Mouse (Mus musculus) liver, embryonic 13.5 days (tissue): ENCODE measurements around the gene Apoh. TPM values are rescaled to one million over a fixed set of nuclear protein-coding genes. Genes with fewer than 3 reads are reported as not detected.
A peak's percentile ranks its signal among the peaks of the same experiment; 100 is the strongest.

Source experiments
- ATAC-seq: fragments of 200-750 bp; cut with Nextera tagmentation; 2 replicates; pipeline ENCODE4 v1.8.0; 2017; ENCODE audit warnings: low read depth, mild to moderate bottlenecking, moderate number of reproducible peaks, moderate library complexity
- DNase-seq: peaks from one replicate; pipeline ENCODE4 v3.0.0; 2022
- H3K27ac ChIP-seq: fragments of 300-500 bp; sonication (generic); 2 replicates; pipeline ENCODE4 v1.5.1; 2015; ENCODE audit warnings: moderate library complexity, mild to moderate bottlenecking, inconsistent platforms
- H3K27me3 ChIP-seq: fragments of 300-500 bp; sonication (generic); 2 replicates; pipeline ENCODE4 v1.6.1; 2015; ENCODE audit warnings: mild to moderate bottlenecking, inconsistent platforms
- H3K36me3 ChIP-seq: fragments of 300-500 bp; sonication (generic); 2 replicates; pipeline ENCODE4 v1.6.1; 2015; ENCODE audit warnings: mild to moderate bottlenecking, inconsistent platforms
- H3K4me1 ChIP-seq: fragments of 300-500 bp; sonication (generic); replicated peaks from 2 replicates; pipeline ENCODE4 v1.6.1; 2015; ENCODE audit warnings: inconsistent platforms
- H3K4me2 ChIP-seq: fragments of 300-500 bp; sonication (generic); 2 replicates; pipeline ENCODE4 v1.6.1; 2015; ENCODE audit warnings: inconsistent platforms, mild to moderate bottlenecking, moderate library complexity
- H3K4me3 ChIP-seq: fragments of 300-500 bp; sonication (generic); replicated peaks from 2 replicates; pipeline ENCODE4 v1.5.1; 2015; ENCODE audit warnings: mild to moderate bottlenecking, inconsistent platforms
- H3K9ac ChIP-seq: fragments of 300-500 bp; sonication (generic); 2 replicates; pipeline ENCODE4 v1.6.1; 2015; ENCODE audit warnings: mild to moderate bottlenecking, inconsistent platforms
- H3K9me3 ChIP-seq: fragments of 300-500 bp; sonication (generic); replicated peaks from 2 replicates; pipeline ENCODE4 v1.6.1; 2016; ENCODE audit warnings: inconsistent platforms
- WGBS: fragments of 180-500 bp; shearing (Covaris S2); methylation state at CpG from one replicate; pipeline ENCODE4 v1.1.7; 2015; ENCODE audit not compliant: insufficient replicate concordance; 5-methylcytosine and 5-hydroxymethylcytosine counted together
- polyA plus RNA-seq: library from polyadenylated mRNA; unstranded; fragments of >200 nt; fragmentation: Nextera tagmentation; extraction: Ambion mirVana; gene quantifications from 2 replicates; pipeline ENCODE4 v1.2.1, GENCODE M21; 2015

Gene Apoh
- polyA plus RNA-seq, 1 experiment from 2014 or later, result 128 TPM

DNA sequence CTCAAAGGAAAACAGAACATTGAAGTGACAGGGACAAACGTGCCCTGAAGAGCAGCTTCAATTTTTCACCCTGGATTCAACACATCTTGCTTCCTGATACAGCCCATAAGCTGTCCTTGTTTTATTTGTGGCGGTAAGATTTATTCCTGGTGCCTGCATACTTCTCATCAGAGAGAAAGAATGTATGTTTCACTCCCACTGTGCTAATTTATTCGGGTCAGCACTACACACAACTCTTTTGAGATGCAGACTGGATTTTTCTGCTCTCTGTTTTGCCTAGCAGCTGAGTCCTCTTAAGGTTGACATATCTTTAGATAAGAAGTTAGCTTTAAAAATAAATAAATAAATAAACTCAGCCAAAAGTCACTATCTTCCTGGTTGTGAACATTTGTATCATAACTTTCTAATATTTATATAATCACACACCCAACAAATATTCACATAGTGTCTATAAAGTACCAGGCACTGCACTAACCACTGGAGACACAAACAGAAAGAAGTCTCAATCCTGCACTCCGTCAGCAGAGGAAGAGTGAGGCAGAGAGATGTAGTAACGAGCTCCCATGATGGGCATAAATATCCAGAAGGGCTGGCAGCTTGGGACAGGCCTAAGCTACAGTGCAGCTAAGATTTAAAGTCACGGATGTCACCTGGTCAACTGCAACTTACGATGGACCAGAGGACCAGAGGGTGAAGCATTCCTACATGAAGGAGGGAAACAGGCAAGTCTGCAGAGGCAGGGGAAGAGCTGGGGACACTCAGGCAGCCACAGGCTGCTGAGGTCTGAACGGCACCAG lies 9.4 kb upstream of the Apoh start:
- no peak overlapping the region for H3K9ac ChIP-seq
- no peak for ATAC-seq
- no peak overlapping the region for H3K27ac ChIP-seq
- no peak for DNase-seq
- H3K4me2 ChIP-seq, result no peak overlapping the region
- no peaks in the 10 kb centered on the region for H3K9me3 ChIP-seq
- H3K4me3 ChIP-seq, result no peak overlapping the region
- no peaks in the 10 kb centered on the region for H3K27me3 ChIP-seq
- no peaks in the 10 kb centered on the region for H3K36me3 ChIP-seq
- 58% methylated on average over 8 of the region's 8 CpGs for WGBS
- 0 out of 2 replicates have a peak, but pooled peaks cover 8% of the 10 kb centered on the region for H3K4me1 ChIP-seq

DNA sequence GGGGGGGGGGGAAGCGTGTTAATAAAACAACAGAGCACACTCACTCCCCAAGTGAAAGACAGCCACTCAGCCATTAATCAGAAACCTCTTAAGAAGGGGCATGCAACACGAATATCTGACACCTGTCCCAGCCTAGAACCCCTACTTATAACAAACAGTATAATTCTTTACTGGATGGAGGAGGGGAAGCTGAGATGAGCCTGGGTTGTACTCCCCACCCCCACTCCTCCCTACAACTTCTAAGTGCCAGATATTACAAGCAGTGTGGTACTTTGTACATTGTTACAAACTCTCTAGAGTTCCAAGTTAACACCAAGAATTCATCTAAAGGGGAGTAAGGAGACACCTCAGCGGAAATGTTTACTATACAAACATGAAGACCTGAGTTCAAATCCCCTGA lies 8.5 kb upstream of the Apoh start:
- Histone ChIP-seq H3K4me3 (no peak overlapping the region), H3K36me3 (no peaks in the 10 kb centered on the region), H3K4me1 (0 out of 2 replicates have a peak, but pooled peaks cover 8% of the 10 kb centered on the region), H3K27ac (no peak overlapping the region), H3K9me3 (no peaks in the 10 kb centered on the region), H3K4me2 (no peak overlapping the region), H3K9ac (no peak overlapping the region), H3K27me3 (no peaks in the 10 kb centered on the region)
- 50% methylated on average over 2 of the region's 3 CpGs for WGBS
- ATAC-seq (no peak), DNase-seq (no peak)

DNA sequence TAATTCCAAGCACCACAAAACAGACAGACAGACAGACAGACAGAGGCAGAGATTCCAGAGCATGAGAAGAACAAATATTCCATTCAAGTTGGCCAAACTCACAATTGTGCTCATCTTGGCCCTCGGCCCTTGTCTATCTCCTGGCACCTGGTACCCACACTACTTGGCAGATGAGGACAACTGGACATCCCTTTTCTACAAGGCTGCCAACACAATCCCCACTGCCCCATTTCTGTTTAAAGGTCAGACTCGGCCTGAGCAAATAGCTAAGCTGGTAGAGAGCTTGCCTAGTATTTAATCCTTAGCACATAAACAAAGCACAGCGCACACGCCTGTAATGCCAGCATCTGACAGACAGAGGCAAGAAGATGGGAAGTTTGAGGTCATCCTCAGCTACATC lies 7.6 kb upstream of the Apoh start:
- H3K9ac ChIP-seq, result no peak overlapping the region
- ATAC-seq (no peak), DNase-seq (no peak)
- no peak overlapping the region for H3K4me2 ChIP-seq
- 68% methylated on average over 4 of the region's 4 CpGs for WGBS
- no peak overlapping the region for H3K4me3 ChIP-seq
- H3K36me3 ChIP-seq, result no peaks in the 10 kb centered on the region
- no peaks in the 10 kb centered on the region for H3K9me3 ChIP-seq
- 0 out of 2 replicates have a peak, but pooled peaks cover 8% of the 10 kb centered on the region for H3K4me1 ChIP-seq
- H3K27ac ChIP-seq, result no peak overlapping the region
- H3K27me3 ChIP-seq, result no peaks in the 10 kb centered on the region

DNA sequence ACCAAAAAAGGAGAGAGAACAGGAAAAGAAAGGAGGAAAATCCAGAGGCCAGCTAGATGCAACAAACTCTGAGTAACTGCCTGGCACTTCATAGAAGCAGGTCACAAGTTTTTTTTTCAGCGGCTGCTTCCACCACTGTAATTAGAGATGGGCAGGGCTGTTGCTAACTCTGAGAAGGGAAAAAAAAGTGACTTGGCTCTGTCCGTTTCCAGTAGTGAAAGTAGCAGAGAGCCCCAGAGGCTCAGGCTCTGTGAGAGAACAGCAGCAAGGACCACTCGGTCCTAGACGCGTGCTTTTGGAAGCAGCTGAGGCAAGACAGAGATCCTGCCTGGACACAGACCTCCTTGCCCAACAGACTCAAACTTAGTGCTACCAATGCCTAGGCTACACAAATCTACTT lies 6.7 kb upstream of the Apoh start:
- H3K9me3 ChIP-seq, result no peaks in the 10 kb centered on the region
- no peaks in the 10 kb centered on the region for H3K36me3 ChIP-seq
- no peak for ATAC-seq
- no peak overlapping the region for H3K27ac ChIP-seq
- H3K9ac ChIP-seq, result no peak overlapping the region
- no peak overlapping the region for H3K4me3 ChIP-seq
- H3K4me1 ChIP-seq, result peaks cover 3% of the 10 kb centered on the region
- 67% methylated on average over 5 of the region's 5 CpGs for WGBS
- H3K4me2 ChIP-seq, result no peak overlapping the region
- no peak for DNase-seq
- H3K27me3 ChIP-seq, result peaks cover 3% of the 10 kb centered on the region; the same call in 1 of the 2 replicates

DNA sequence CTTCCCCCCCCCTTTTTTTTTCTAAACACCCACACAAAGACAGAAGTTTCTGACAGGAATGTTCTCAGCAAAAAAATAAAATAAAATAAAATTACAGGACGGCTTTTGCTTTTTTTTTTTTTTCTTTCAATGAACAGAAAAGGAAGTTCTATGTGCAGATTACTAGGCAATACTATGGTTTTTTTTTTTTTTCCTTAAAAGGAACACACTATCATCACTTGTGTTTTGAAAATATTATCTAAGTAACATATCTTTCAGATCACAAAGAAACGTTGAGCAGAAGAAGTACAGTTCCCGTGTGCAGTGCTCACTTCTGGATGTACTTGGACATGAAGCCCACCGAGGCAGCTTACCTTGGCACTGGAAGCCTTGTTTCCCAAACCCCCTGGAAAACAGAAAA lies 2.9 kb upstream of the Apoh start:
- Histone ChIP-seq H3K27me3 (peaks cover 40% of the 10 kb centered on the region), H3K36me3 (no peaks in the 10 kb centered on the region), H3K4me3 (no peak overlapping the region), H3K27ac (no peak overlapping the region), H3K9ac (no peak overlapping the region), H3K4me1 (peaks cover 29% of the 10 kb centered on the region), H3K4me2 (no peak overlapping the region), H3K9me3 (no peaks in the 10 kb centered on the region)
- WGBS, result 49% methylated on average over 4 of the region's 4 CpGs
- ATAC-seq (no peak), DNase-seq (no peak)

DNA sequence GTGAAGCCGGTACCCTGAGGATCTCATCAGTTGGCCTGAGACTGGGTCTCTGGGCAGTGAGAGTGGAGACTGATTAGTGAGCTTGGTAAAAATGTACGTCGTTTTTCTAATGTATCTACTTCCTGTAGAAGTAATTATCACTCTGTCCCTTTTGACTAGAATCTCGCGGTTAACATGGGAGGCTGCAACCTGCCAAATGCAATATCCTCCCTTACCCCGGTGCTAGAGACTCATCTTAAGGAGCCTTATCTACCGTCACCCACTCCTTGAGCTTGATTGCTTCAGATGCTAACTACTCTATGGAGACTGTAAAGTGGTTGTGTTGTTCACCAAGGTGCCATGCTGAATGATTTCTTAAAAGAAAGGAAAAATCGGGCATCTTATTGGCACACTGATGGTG lies 1.4 kb upstream of the Apoh start:
- H3K4me1 ChIP-seq, result peaks cover 27% of the 10 kb centered on the region
- 12% methylated on average over 8 of the region's 8 CpGs for WGBS
- H3K4me2 ChIP-seq, result peak overlapping the region; percentile 92
- no peak overlapping the region for H3K27ac ChIP-seq
- ATAC-seq, result no peak
- peaks cover 53% of the 10 kb centered on the region for H3K27me3 ChIP-seq
- no peak overlapping the region for H3K9ac ChIP-seq
- H3K36me3 ChIP-seq, result no peaks in the 10 kb centered on the region
- H3K4me3 ChIP-seq, result peak overlapping the region; percentile 72
- no peaks in the 10 kb centered on the region for H3K9me3 ChIP-seq
- no peak for DNase-seq

DNA sequence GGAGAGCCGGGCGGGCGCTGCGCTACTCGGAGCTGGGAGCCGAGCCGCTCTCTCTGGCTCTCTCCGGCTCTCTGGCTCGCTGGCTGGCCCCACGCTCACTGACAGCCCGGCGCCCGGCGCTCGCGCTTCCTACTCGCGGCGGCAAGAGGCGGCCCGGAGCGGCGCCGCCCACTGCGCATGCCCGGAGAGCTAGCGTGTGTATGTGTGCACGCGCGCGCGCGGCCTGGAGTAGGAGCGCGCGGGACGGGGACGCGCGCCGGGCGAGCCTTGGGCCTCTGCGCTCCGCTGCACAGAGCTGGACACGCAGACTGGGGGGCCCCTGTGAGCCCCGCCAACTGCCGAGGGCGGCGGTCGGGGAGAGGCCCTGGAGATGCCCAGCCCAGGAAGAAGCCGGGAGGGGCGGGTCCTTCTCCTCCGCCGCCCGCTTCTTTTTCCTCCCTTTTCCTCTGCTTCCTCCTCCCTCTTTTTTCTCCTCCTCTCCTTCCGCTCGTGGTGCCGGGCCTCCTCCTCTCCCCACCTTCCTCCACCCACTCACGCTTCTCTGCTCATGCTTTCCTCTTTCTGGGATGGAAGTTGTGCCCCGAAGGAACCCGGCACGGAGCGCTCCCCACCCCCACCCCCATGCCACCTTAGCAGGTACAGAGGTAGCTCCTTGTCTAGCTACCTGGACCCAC lies 772 bp downstream of the Apoh start, which contains the start of gene Prkca:
TSS of gene Prkca (minus strand) at position 140 of the 674 bp plus-strand sequence.
- Histone ChIP-seq H3K4me3 (peak within 1 kb of the TSS; percentile 72), H3K4me1 (peaks cover 27% of the 10 kb centered on the region), H3K36me3 (no peaks in the 10 kb centered on the region), H3K9me3 (no peaks in the 10 kb centered on the region), H3K27ac (no peak within 1 kb of the TSS), H3K4me2 (peak within 1 kb of the TSS; percentile 92), H3K9ac (peak within 1 kb of the TSS; percentile 74), H3K27me3 (peaks cover 62% of the 10 kb centered on the region)
- ATAC-seq (peak; percentile 93), DNase-seq (peak; percentile 79)
- under 1% methylated on average over 48 of the region's 63 CpGs for WGBS

DNA sequence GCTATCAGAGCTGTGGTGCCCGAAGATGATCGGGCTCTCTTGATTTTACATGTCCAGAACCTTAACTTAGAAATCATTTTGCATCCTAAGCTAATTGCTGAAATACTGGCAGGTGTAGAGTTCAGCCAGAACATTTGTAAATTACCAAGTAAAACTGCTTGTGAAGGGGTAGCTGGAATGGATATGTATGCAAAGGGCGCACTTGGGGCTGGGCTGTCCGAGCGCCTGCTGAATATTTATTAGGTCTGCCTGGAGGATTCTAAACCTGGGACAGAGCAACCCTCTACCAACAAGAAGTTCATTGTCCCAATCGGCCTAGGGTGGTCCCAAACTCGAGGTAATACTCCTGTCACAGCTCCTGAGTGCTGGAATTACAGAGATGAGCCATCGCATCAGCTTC lies 1.6 kb downstream of the Apoh start:
- peak overlapping the region; percentile 72 for H3K4me3 ChIP-seq
- H3K4me1 ChIP-seq, result peaks cover 27% of the 10 kb centered on the region
- H3K9ac ChIP-seq, result no peak overlapping the region
- no peaks in the 10 kb centered on the region for H3K9me3 ChIP-seq
- 65% methylated on average over 8 of the region's 8 CpGs for WGBS
- H3K4me2 ChIP-seq, result peak overlapping the region; percentile 92
- ATAC-seq (no peak), DNase-seq (no peak)
- no peaks in the 10 kb centered on the region for H3K36me3 ChIP-seq
- H3K27ac ChIP-seq, result no peak overlapping the region
- peaks cover 62% of the 10 kb centered on the region for H3K27me3 ChIP-seq

DNA sequence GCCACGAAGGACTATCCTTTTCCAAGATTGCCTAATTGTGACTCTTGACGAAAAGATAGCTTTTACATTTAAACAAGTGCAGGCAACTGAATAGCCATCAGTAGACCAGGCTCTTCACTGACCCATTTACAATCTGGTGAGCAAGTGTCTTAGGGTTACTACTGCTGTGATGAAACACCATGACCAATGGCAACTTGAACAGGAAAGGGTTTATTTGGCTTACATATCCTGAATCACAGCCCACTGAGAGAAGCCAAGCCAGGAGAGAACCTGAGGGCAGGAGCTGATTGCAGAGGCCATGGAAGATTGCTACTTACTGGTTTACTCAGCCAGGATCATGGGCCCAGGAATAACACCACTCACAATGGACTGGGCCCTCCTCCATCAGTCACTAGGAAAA lies 2.2 kb downstream of the Apoh start:
- 76% methylated on average over 2 of the region's 2 CpGs for WGBS
- H3K36me3 ChIP-seq, result no peaks in the 10 kb centered on the region
- H3K4me3 ChIP-seq, result no peak overlapping the region
- DNase-seq (no peak), ATAC-seq (no peak)
- peaks cover 27% of the 10 kb centered on the region for H3K4me1 ChIP-seq
- H3K27me3 ChIP-seq, result peaks cover 65% of the 10 kb centered on the region
- H3K9ac ChIP-seq, result no peak overlapping the region
- H3K27ac ChIP-seq, result no peak overlapping the region
- H3K4me2 ChIP-seq, result no peak overlapping the region
- no peaks in the 10 kb centered on the region for H3K9me3 ChIP-seq

DNA sequence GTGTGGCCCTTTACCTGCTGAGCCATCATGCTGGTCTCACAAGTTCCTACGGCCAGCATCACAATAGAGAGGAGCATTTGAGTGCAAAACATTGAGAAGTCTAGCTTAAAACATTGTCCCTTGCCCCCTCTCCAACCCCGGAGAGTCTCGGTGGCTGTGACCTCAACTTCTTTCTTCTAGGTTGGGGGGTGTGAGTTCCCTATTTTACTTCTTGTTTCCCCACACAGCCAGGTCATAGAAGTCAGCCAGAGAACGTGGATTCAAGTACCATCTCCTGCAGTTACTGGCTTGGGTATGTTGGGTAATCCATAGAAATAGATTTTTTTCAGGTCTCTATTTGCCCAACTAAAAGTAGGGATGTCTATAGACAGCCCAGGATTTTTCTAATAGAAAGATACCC lies 7.6 kb downstream of the Apoh start:
- DNase-seq (no peak), ATAC-seq (no peak)
- Histone ChIP-seq H3K4me2 (no peak overlapping the region), H3K9ac (no peak overlapping the region), H3K27me3 (peaks cover 20% of the 10 kb centered on the region), H3K9me3 (no peaks in the 10 kb centered on the region), H3K36me3 (no peaks in the 10 kb centered on the region), H3K27ac (no peak overlapping the region), H3K4me3 (no peak overlapping the region), H3K4me1 (no peaks in the 10 kb centered on the region)
- WGBS, result 32% methylated on average over 4 of the region's 4 CpGs

DNA sequence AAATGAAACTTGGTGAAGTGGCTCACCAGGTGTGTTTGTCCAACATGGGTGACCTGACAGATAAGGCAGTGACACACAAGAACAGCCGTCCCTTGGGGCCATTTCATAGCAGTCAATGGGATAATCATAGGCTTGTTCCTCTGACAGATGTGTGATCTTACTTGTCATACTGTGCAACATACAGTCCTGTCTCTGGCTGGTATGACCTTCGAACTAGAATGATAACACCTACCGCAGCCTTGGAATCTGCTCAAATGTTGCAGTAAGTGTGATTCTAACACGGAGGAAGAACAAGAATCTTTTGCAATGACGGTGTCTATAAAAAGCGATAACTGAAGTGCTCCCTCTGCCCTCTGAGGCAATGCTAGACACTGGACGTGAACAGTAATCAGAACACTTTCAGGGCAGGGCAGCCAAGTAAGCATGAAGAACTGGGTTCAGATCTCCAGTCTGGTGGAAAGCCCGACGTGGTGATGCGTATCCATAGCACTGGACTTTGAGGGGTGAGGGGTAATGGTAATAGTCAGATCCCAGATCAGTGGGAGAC lies 9.8 kb downstream of the Apoh start:
- Histone ChIP-seq H3K4me2 (no peak overlapping the region), H3K27ac (no peak overlapping the region), H3K4me3 (no peak overlapping the region), H3K36me3 (no peaks in the 10 kb centered on the region), H3K4me1 (no peaks in the 10 kb centered on the region), H3K27me3 (peaks cover 3% of the 10 kb centered on the region; the same call in 1 of the 2 replicates), H3K9me3 (no peaks in the 10 kb centered on the region), H3K9ac (no peak overlapping the region)
- ATAC-seq, result no peak
- WGBS, result 68% methylated on average over 10 of the region's 10 CpGs
- no peak for DNase-seq
